Mouse (Mus musculus): Measurements from ENCODE around the gene Hnrnpul1.

The Hnrnpul1 gene

DNA sequence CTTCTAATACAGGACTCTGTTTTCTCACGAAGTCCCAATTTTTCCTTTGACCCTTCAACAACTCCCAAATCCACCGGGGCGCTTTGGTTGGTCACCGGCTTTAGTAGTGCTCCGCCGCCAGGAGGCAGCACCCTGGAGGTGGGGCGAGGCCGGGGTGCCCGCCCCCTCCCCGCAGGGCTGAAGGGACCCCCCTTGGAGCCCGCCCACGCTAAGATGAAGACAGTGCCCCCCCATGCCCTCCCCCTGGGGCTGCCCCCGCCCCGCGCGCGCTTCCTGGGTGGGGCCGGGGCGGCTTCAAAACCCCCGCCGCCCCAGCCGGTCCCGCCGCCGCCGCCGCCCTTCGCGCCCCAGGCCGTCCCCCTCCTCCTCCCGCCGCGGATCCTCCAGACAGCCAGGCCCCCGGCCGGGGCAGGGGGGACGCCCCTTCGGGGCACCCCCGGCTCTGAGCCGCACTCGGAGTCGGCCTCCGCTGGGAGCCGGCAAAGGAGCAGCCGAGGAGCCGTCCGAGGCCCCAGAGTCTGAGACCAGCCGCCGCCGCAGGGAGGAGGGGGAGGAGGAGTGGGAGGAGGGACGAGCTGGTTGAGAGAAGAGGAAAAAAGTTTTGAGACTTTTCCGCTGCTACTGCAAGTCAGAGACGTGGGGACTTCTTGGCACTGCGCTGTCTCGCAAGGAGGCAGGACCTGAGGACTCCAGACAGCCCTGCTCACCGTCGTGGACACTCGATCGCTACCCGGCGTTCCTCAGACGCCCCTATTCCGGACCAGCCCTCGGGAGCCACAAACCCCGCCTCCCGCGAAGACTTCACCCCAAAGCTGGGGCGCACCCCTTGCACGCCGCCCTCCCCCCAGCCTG, 67.7 kb downstream of the Hnrnpul1 start, which contains the start of gene Tgfb1:
Gene Tgfb1, plus strand, starts transcription at position 323 of the 852 bp plus-strand sequence.
- DNase-seq: no peak

- no peak for DNase-seq
These were observed 68.6 kb downstream of the Hnrnpul1 start for GRCm38 (mm10) chr7:25685926-25686470.

GRCm38 (mm10) chr7:25684659-25685058, 69.9 kb downstream of the Hnrnpul1 start:
- no peak for DNase-seq

DNA sequence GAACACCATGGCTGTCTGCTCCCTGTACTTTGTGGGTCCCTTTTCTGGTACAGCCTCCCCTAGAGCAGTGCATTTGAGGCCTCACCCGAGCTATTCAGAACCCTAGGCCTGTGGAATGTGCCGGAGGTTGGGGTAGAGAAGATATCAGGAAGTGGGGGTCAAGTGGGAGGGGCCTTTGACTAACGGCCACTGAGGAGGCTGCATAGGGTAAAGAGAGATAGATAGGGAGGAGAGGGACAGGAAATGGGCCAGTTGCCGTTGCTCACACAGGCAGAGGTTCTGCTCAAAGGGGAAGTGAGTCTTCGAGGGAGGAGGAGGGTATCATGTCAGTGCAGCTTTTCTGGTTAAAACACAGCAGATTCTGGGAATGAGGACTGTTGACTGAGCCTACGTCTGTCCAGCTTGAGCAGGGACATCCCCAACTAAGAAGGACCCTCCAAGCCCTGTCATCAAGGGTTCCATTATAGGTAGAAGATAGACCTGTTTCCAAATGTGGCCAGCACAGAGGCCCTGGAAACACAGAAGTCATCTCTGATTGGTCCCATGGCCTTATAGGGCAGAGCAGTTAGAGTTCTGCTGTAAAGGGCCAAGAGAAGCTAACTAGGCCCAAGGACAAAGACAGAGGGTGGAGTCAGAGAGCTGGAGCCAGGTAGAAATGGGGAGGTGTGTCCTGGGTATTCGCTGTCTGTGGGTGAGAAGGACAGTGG, 70.9 kb downstream of the Hnrnpul1 start:
- DNase-seq: no peak

GRCm38 (mm10) chr7:25681341-25682231, 73.0 kb downstream of the Hnrnpul1 start:
- no peak for DNase-seq

GRCm38 (mm10) chr7:25680514-25681258, 73.9 kb downstream of the Hnrnpul1 start, which contains the start of gene B9d2:
B9d2 (plus strand) TSS chr7:25680780.
- peak; percentile 95 for DNase-seq

- DNase-seq: no peak
These were observed 74.6 kb downstream of the Hnrnpul1 start for GRCm38 (mm10) chr7:25679971-25680370.

GRCm38 (mm10) chr7:25677013-25677412, 77.5 kb downstream of the Hnrnpul1 start:
- DNase-seq: no peak

- peak; percentile 89 for DNase-seq
These were observed 78.3 kb downstream of the Hnrnpul1 start for GRCm38 (mm10) chr7:25676085-25676781.

GRCm38 (mm10) chr7:25675405-25675804, 79.2 kb downstream of the Hnrnpul1 start:
- DNase-seq: no peak

- no peak for DNase-seq
These were observed 79.7 kb downstream of the Hnrnpul1 start, which contains the start of gene Tmem91 for GRCm38 (mm10) chr7:25674719-25675300. Tmem91 (minus strand) TSS chr7:25675166.

DNA sequence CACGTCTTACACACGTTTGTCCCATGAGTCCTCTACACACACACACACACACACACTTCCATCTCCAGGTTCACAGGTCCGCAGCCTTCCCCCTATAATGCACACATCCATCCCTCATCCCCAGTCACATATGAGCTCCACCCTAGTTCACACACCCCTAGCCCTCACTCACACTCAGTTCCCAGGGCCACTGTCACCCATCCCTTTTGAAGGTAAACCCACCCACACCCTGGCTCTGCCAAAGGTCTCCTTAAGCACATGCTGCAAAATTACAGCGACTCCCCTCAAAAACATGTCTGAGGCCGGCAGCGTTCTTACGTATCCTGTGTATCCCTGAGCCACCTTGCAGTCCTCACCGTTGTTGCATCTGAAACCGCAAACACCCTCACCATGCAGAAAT, 80.3 kb downstream of the Hnrnpul1 start:
- DNase-seq: no peak

- no peak for DNase-seq
These were observed 82.1 kb downstream of the Hnrnpul1 start for GRCm38 (mm10) chr7:25672442-25672841.

DNA sequence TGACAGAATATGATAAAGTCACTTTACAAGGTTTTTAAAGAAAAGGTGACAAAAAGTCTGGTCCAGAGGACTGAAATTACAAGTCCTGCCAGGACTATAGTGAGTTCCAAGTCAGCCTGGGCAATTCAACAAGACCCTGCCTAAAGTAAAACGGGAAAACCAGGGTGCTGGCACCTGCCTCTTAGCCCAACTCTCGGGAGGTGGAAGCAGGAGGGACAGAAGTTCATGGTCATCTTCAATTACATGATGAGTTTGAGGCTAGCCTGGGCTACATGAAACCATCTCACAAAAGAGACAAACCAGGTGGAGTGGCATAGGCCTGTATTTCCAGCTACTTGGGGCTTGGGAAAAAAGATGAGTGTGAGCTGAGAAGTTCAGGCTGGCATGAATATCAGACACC, 82.9 kb downstream of the Hnrnpul1 start:
- DNase-seq: no peak

Data from layer of hippocampus, adult 9-11 months (tissue).